Mouse (Mus musculus) adrenal gland, postnatal 14 days (tissue): ENCODE measurements around the gene Pusl1. TPM values are rescaled to one million over a fixed set of nuclear protein-coding genes. Genes with fewer than 3 reads are reported as not detected.

Source experiments
- DNase-seq: peaks from one replicate; pipeline ENCODE4 v3.0.0; 2021; ENCODE audit warnings: mixed read lengths
- microRNA-seq, 2 experiments: library from miRNA; unstranded; fragments of <30 nt; microRNA quantifications; one replicate each; pipeline ENCODE4 v1.2.0; 2021
- total RNA-seq: library from RNA; stranded (reverse); gene quantifications from 2 replicates; pipeline ENCODE4 v1.2.3, GENCODE M21; 2021

Pusl1 gene
- total RNA-seq, 1 experiment from 2014 or later: 30.8 TPM

DNA sequence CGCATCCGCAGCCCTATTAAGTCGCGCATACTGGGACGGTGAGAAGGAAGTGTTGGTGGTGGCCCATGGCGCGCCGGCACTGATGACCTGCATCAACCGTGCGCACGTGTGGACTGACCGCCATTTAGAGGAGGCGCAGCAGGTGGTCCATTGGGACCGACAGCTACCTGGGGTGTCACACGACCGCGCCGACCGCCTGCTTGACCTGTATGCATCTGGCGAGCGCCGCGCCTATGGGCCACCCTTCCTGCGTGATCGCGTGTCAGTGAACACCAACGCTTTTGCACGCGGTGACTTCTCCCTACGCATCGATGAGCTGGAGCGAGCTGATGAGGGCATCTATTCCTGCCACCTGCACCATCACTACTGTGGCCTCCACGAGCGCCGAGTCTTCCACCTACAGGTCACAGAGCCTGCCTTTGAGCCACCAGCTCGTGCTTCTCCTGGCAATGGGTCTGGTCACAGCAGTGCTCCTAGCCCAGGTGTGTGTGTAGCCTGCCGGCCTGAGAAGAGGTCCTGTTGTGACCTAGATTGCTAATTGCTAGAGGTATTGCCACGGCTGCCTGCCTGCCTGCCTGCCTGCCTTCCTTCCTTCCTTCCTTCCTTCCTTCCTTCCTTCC lies 49.8 kb downstream of the Pusl1 start:
- no peak for DNase-seq

DNA sequence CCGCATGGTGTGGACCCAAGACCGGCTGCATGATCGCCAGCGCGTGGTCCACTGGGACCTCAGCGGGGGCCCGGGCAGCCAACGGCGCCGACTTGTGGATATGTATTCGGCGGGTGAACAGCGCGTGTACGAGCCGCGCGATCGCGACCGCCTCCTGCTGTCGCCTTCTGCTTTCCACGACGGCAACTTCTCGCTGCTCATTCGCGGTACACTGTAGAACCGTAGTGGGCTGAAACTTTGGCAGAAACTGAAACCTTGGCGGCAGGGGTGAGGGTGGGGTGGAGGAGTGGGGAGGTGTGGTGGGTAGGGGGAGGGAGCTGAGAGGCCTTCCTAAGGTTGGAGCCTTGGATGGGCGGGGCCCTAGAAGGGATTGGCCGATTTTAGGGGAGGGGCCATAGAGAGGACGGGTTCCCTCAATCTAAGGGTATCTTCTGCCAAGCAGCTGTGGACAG lies 50.6 kb downstream of the Pusl1 start:
- peak; percentile 86 for DNase-seq

DNA sequence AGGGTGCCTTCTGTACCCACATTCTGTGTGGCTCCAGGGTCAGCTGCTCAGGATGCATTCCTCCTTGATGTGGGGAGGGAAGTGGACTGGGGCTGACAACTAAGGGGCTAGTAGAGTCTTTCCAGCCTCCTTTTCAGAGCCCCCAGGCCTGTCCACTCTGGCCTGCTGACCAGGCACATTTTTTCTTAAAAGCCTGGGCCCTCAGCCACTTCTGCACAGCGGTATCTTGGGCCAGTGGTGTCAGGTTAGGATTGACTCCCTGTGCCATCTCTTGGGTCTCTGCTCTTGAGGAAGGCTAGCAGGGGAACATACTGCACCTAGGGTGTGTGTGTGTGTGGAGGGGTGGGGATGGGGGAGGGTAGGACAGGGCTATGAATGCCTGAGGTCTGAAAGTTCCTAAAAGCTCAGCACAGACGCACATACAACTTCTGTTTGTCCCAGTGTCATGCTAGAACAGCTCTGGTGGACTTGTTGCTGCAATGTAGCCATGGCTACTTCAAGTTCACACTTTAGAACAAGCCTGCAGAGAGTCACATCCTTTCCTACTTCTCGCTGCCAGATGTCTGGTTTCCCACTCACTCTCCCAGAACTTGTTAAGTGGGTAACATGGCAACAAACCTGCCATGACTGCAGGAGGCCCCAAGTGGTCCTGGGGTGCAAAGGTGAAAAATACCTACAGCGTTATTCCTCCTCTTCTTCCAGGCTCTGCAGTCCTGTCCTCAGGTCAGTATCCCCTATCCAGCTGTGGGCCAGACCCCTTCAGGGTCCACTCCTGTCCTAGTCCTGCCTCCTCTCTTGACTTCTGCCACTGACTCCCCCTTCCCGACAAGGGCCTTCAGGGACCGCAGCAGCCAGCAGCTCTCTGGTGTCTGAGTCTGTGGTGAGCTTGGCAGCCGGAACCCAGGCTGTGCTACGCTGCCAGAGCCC lies 51.2 kb downstream of the Pusl1 start:
- no peak for DNase-seq

DNA sequence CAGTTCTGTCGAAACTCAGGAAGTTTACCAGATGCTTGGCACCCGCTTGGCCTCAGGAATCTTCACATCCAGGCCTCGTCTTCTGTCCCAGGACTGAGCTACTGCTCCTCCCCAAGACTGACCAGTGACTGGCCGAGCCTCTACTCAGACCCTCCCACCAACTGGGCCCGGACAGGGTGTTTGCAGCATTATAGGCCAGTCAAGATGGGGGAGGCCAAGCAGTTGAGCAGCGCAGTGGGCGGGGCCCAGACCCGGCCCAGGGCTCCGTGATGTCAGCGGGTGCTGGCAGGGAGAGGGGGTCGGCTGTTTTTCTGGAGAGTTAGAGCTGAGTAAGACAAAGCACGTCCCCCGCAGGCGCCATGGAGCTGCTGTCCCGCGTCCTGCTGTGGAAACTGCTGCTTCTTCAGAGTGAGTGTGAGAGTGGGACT lies 52.1 kb downstream of the Pusl1 start, which contains the start of gene Mxra8:
Gene Mxra8 (plus strand): TSS at position 198 of the 428 bp plus-strand sequence.
- peak; percentile 91 for DNase-seq

DNA sequence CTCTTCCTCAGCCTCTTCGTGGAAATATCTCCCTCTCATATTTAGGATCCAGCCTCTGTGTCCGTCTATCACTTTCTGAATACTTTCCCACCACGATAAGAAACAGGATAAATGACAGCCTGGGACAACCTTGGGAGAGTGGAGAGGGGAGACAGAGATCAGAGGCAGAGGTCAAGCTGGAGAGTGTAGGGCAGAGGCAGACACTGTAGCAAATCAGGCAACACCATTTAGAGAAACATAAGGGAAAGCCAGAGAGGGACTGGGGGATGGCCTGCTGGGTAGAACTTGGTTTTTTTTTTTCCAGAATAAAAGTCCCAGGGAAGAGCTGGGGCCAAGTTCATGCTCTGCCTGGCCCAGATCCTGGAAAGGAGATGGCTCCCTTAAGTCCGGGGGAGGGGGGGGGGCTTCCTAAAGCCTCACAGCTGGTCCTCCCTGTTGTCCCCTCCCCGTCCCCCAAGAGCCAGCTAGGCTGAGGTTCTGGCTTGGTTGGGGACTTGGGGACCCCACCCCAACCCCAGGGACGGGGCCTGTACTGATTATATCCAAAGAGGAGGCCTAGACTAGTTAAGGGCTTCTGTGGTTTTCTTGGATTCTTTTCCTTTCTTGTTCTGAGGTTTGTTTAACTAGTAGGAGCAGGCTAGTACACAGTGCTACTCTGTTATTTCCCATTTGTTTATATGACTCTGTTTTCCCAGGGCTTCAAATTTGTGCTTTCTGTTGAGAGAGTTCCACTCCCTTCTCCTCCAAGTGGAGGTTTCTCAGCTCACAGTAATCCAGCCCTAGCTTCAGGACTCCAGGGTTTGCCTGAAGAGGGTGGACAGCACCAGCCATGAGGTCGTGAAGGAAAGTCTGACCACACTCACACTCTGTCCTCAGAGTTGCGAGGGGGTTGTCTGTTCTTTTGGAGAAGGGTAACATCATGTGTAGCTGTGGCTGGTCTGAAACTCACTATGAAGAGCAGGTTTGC lies 53.1 kb downstream of the Pusl1 start:
- DNase-seq: peak; percentile 21

Small RNAs within 50 kb of the gene (microRNA-seq; reads per million reads assigned to microRNA genes)
- gene Gm22991: 0 reads per million in 2 experiments

Other genes with a start within 250 kb of the Pusl1 start
- not detected in 2 replicates for gene Gm10563, start 246.4 kb downstream of the Pusl1 start, total RNA-seq
- gene Mmp23, start 238.4 kb downstream of the Pusl1 start, total RNA-seq: 10.0 and 11.5 TPM in 2 replicates
- 38.5 and 41.6 TPM in 2 replicates for gene Mib2, start 222.6 kb downstream of the Pusl1 start, total RNA-seq
- gene Fndc10, start 197.4 kb downstream of the Pusl1 start, total RNA-seq: 34.8 and 45.9 TPM in 2 replicates
- gene Ssu72, start 187.0 kb downstream of the Pusl1 start, total RNA-seq: 94.3 and 97.0 TPM in 2 replicates
- gene Tmem240, start 157.0 kb downstream of the Pusl1 start, total RNA-seq: 0.79 and 1.2 TPM in 2 replicates
- 117 and 127 TPM in 2 replicates for gene Atad3a, start 130.7 kb downstream of the Pusl1 start, total RNA-seq
- gene Vwa1, start 117.1 kb downstream of the Pusl1 start, total RNA-seq: 5.2 and 5.5 TPM in 2 replicates
- 0.79 and 0.82 TPM in 2 replicates for gene Tmem88b, start 105.9 kb downstream of the Pusl1 start, total RNA-seq
- gene Ankrd65, start 101.3 kb downstream of the Pusl1 start, total RNA-seq: not detected in 2 replicates
- 194 and 200 TPM in 2 replicates for gene Mrpl20, start 88.9 kb downstream of the Pusl1 start, total RNA-seq
- gene Ccnl2, start 79.3 kb downstream of the Pusl1 start, total RNA-seq: 106 and 112 TPM in 2 replicates
- 136 and 148 TPM in 2 replicates for gene Aurkaip1, start 60.5 kb downstream of the Pusl1 start, total RNA-seq
- gene Mxra8, start 52.1 kb downstream of the Pusl1 start, total RNA-seq: 40.6 and 44.3 TPM in 2 replicates
- 54.8 and 66.4 TPM in 2 replicates for gene Dvl1, start 44.4 kb downstream of the Pusl1 start, total RNA-seq
- 0.19 and 0.56 TPM in 2 replicates for gene Tas1r3, start 28.4 kb downstream of the Pusl1 start, total RNA-seq
- 18.4 and 21.6 TPM in 2 replicates for gene Cptp, start 22.3 kb downstream of the Pusl1 start, total RNA-seq
- gene Ints11, start 22.2 kb downstream of the Pusl1 start, total RNA-seq: 26.4 and 32.5 TPM in 2 replicates
- 20.3 and 25.6 TPM in 2 replicates for gene Acap3, start within 50 bp of the Pusl1 start, total RNA-seq
- 76.3 and 78.4 TPM in 2 replicates for gene Ube2j2, start 52.0 kb upstream of the Pusl1 start, total RNA-seq
- 94.0 and 105 TPM in 2 replicates for gene C1qtnf12, start 70.5 kb upstream of the Pusl1 start, total RNA-seq
- gene B3galt6, start 100.9 kb upstream of the Pusl1 start, total RNA-seq: 5.8 and 6.5 TPM in 2 replicates
- 209 and 225 TPM in 2 replicates for gene Sdf4, start 101.1 kb upstream of the Pusl1 start, total RNA-seq
- 0.56 and 3.4 TPM in 2 replicates for gene Tnfrsf4, start 122.1 kb upstream of the Pusl1 start, total RNA-seq
- gene Tnfrsf18, start 134.4 kb upstream of the Pusl1 start, total RNA-seq: 2.4 TPM in 1 of 2 replicates, not detected in the other
- 0.70 TPM in 1 of 2 replicates, not detected in the other for gene Ttll10, start 167.6 kb upstream of the Pusl1 start, total RNA-seq
- 10.4 and 12.7 TPM in 2 replicates for gene 9430015G10Rik, start 218.2 kb upstream of the Pusl1 start, total RNA-seq
- gene Rnf223, start 238.7 kb upstream of the Pusl1 start, total RNA-seq: not detected in 2 replicates